Mouse (Mus musculus) spleen, postnatal 0 days (tissue): ENCODE measurements around the gene Gm13285. TPM values are rescaled to one million over a fixed set of nuclear protein-coding genes. Genes with fewer than 3 reads are reported as not detected.

Experiments used
- polyA plus RNA-seq: library from polyadenylated mRNA; unstranded; fragments of >200 nt; fragmentation: Nextera tagmentation; extraction: Ambion mirVana; gene quantifications from 2 replicates; pipeline ENCODE4 v1.2.1, GENCODE M21; 2015

Gm13285 gene
- polyA plus RNA-seq = 0.79 TPM in 1 of 2 replicates, not detected in the other

GRCm38 (mm10) chr4:88799365-88799764 is at the start of gene Gm13285:
TSS of gene Gm13285 (plus strand) at chr4:88799665.

GRCm38 (mm10) chr4:88754818-88755340 is 44.6 kb upstream of the Gm13285 start, which contains the start of gene Gm13271:
TSS of gene Gm13271 (plus strand) at chr4:88754868.

GRCm38 (mm10) chr4:88759610-88760268 is 39.7 kb upstream of the Gm13285 start, which contains the start of gene Gm13283:
TSS of gene Gm13283 (plus strand) at chr4:88760119.

GRCm38 (mm10) chr4:88773534-88773933 is 25.9 kb upstream of the Gm13285 start, which contains the start of gene Gm13290:
TSS of gene Gm13290 (plus strand) at chr4:88773834.

GRCm38 (mm10) chr4:88776622-88777021 is 22.8 kb upstream of the Gm13285 start, which contains the start of gene Gm13289:
TSS of gene Gm13289 (plus strand) at chr4:88776922.

GRCm38 (mm10) chr4:88779550-88779949 is 19.9 kb upstream of the Gm13285 start, which contains the start of gene Gm13272:
TSS of gene Gm13272 (plus strand) at chr4:88779850.

GRCm38 (mm10) chr4:88781831-88782230 is 17.6 kb upstream of the Gm13285 start, which contains the start of gene Ifnz:
TSS of gene Ifnz (plus strand) at chr4:88782131.

GRCm38 (mm10) chr4:88785409-88785808 is 14.1 kb upstream of the Gm13285 start, which contains the start of gene Gm13276:
TSS of gene Gm13276 (plus strand) at chr4:88785709.

GRCm38 (mm10) chr4:88788402-88788801 is 11.1 kb upstream of the Gm13285 start, which contains the start of gene Gm13277:
TSS of gene Gm13277 (plus strand) at chr4:88788632.

GRCm38 (mm10) chr4:88791250-88791649 is 8.2 kb upstream of the Gm13285 start, which contains the start of gene Gm13278:
TSS of gene Gm13278 (plus strand) at chr4:88791550.

GRCm38 (mm10) chr4:88793936-88794675 is 5.4 kb upstream of the Gm13285 start, which contains the start of gene Gm13275:
TSS of gene Gm13275 (plus strand) at chr4:88794487.

GRCm38 (mm10) chr4:88797097-88797496 is 2.4 kb upstream of the Gm13285 start, which contains the start of gene Gm13279:
TSS of gene Gm13279 (plus strand) at chr4:88797397.

GRCm38 (mm10) chr4:88802954-88803353 is 3.5 kb downstream of the Gm13285 start, which contains the start of gene Gm13287:
TSS of gene Gm13287 (plus strand) at chr4:88803254.

GRCm38 (mm10) chr4:88805231-88805630 is 5.8 kb downstream of the Gm13285 start, which contains the start of gene Gm13288:
TSS of gene Gm13288 (plus strand) at chr4:88805531.

GRCm38 (mm10) chr4:88815928-88816327 is 16.5 kb downstream of the Gm13285 start, which contains the start of gene Ifna7:
TSS of gene Ifna7 (plus strand) at chr4:88816228.

GRCm38 (mm10) chr4:88819659-88820058 is 20.2 kb downstream of the Gm13285 start, which contains the start of gene Ifna11:
TSS of gene Ifna11 (plus strand) at chr4:88819959.

GRCm38 (mm10) chr4:88827116-88827515 is 27.7 kb downstream of the Gm13285 start, which contains the start of gene Ifna6:
TSS of gene Ifna6 (plus strand) at chr4:88827416.

GRCm38 (mm10) chr4:88835225-88835624 is 35.8 kb downstream of the Gm13285 start, which contains the start of gene Ifna5:
TSS of gene Ifna5 (plus strand) at chr4:88835525.

GRCm38 (mm10) chr4:88841438-88841911 is 42.0 kb downstream of the Gm13285 start, which contains the start of gene Ifna4:
TSS of gene Ifna4 (plus strand) at chr4:88841861.

GRCm38 (mm10) chr4:88849698-88850097 is 50.2 kb downstream of the Gm13285 start, which contains the start of gene Ifna1:
TSS of gene Ifna1 (plus strand) at chr4:88850087.

